In genomic region chr13:21984486-21984885, GRCm38 (mm10) we compare ENCODE assay signal across 23 mouse cellular contexts. TPM values are rescaled to one million over a fixed set of nuclear protein-coding genes. Genes with fewer than 3 reads are reported as not detected.
"Had no signal": no experiment of that assay in that cellular context is flagged by ENCODE, and none has a peak within 500 bp of the region (broad histone marks: within the 10 kb centered on the region; RNA-seq: fewer than 3 reads in every experiment).

No protein-coding gene starts in this region.

- H3K27ac ChIP-seq: neural tube, embryonic 12.5 days; neural tube, embryonic 13.5 days; neural tube, embryonic 15.5 days; stomach, embryonic 15.5 days; stomach, postnatal 0 days had no signal

- H3K36me3 ChIP-seq: neural tube, embryonic 12.5 days; neural tube, embryonic 13.5 days; neural tube, embryonic 15.5 days; stomach, embryonic 15.5 days had no signal

- H3K4me3 ChIP-seq: neural tube, embryonic 12.5 days; neural tube, embryonic 13.5 days; neural tube, embryonic 15.5 days; stomach, embryonic 15.5 days had no signal

- H3K9ac ChIP-seq: neural tube, embryonic 12.5 days; neural tube, embryonic 13.5 days; neural tube, embryonic 15.5 days; stomach, embryonic 15.5 days had no signal

- DNase-seq: retina, postnatal 1 day; right cerebral cortex, adult 18-20 months; right cerebral cortex, postnatal 14 days; right cerebral cortex, postnatal 25 days; right cerebral cortex, postnatal 4 days; spleen, adult 18-20 months; thymus, adult 18-20 months; thymus, adult 2 months; thymus, postnatal 14 days; thymus, postnatal 25 days; thymus, postnatal 36 days; thymus, postnatal 4 days had no signal

- H3K4me2 ChIP-seq: neural tube, embryonic 12.5 days; neural tube, embryonic 13.5 days; neural tube, embryonic 15.5 days; stomach, embryonic 15.5 days had no signal

- H3K9me3 ChIP-seq: neural tube, embryonic 12.5 days; neural tube, embryonic 13.5 days; neural tube, embryonic 15.5 days; stomach, embryonic 15.5 days had no signal

RNA-seq across cellular contexts. Expression of gene Pom121l2, which starts 3.5 kb away (rescaled TPM):
- total RNA-seq: neutrophil, adult 5-6 weeks had no signal
- polyA plus RNA-seq: neural tube, embryonic 12.5 days; neural tube, embryonic 13.5 days; neural tube, embryonic 14.5 days; neural tube, embryonic 15.5 days; small intestine, adult 2 months; spleen, adult 2 months; stomach, embryonic 14.5 days; stomach, postnatal 0 days; urinary bladder, adult 2 months had no signal

RNA-seq across cellular contexts. Expression of gene Prss16, which starts 25.1 kb away (rescaled TPM):
- polyA plus RNA-seq: neural tube, embryonic 12.5 days; neural tube, embryonic 14.5 days had no signal

RNA-seq across cellular contexts. Expression of gene Hist1h2ah, which starts 50.9 kb away (rescaled TPM):
- polyA plus RNA-seq: neural tube, embryonic 14.5 days; neural tube, embryonic 15.5 days; stomach, postnatal 0 days; urinary bladder, adult 2 months had no signal

RNA-seq across cellular contexts. Expression of gene Hist1h2bk, which starts 51.2 kb away (rescaled TPM):
- polyA plus RNA-seq: neural tube, embryonic 14.5 days had no signal
